Mouse (Mus musculus) hindbrain, embryonic 12.5 days (tissue): ENCODE measurements around the gene Ccr7. TPM values are rescaled to one million over a fixed set of nuclear protein-coding genes. Genes with fewer than 3 reads are reported as not detected.

Source experiments
- ATAC-seq: fragments of 200-750 bp; cut with Nextera tagmentation; 2 replicates; pipeline ENCODE4 v1.8.0; 2017; ENCODE audit warnings: moderate TSS enrichment; ENCODE audit not compliant: low FRiP score
- H3K27ac ChIP-seq: fragments of 300-500 bp; sonication (generic); 2 replicates; pipeline ENCODE4 v1.5.1; 2016; ENCODE audit warnings: mild to moderate bottlenecking
- H3K27me3 ChIP-seq: fragments of 300-500 bp; sonication (generic); 2 replicates; pipeline ENCODE4 v1.6.1; 2016; ENCODE audit warnings: mild to moderate bottlenecking
- H3K36me3 ChIP-seq: fragments of 300-500 bp; sonication (generic); 2 replicates; pipeline ENCODE4 v1.6.1; 2016; ENCODE audit warnings: mild to moderate bottlenecking
- H3K4me1 ChIP-seq: fragments of 300-500 bp; sonication (generic); 2 replicates; pipeline ENCODE4 v1.6.1; 2016
- H3K4me2 ChIP-seq: fragments of 300-500 bp; sonication (generic); replicated peaks from 2 replicates; pipeline ENCODE4 v1.6.1; 2016; ENCODE audit warnings: mild to moderate bottlenecking
- H3K4me3 ChIP-seq: fragments of 300-500 bp; sonication (generic); 2 replicates; pipeline ENCODE4 v1.5.1; 2016; ENCODE audit warnings: mild to moderate bottlenecking
- H3K9ac ChIP-seq: fragments of 300-500 bp; sonication (generic); 2 replicates; pipeline ENCODE4 v1.6.1; 2016; ENCODE audit warnings: mild to moderate bottlenecking, moderate library complexity
- H3K9me3 ChIP-seq: fragments of 300-500 bp; sonication (generic); replicated peaks from 2 replicates; pipeline ENCODE4 v1.6.1; 2016; ENCODE audit warnings: mild to moderate bottlenecking
- WGBS: fragments of 180-500 bp; shearing (Covaris S2); methylation state at CpG from one replicate; pipeline ENCODE4 v1.1.7; 2016; 5-methylcytosine and 5-hydroxymethylcytosine counted together
- polyA plus RNA-seq: library from polyadenylated mRNA; unstranded; fragments of >200 nt; fragmentation: Nextera tagmentation; extraction: Ambion mirVana; gene quantifications from 2 replicates; pipeline ENCODE4 v1.2.1, GENCODE M21; 2016

Gene Ccr7
- polyA plus RNA-seq, 1 experiment from 2014 or later = 0.25 TPM

DNA sequence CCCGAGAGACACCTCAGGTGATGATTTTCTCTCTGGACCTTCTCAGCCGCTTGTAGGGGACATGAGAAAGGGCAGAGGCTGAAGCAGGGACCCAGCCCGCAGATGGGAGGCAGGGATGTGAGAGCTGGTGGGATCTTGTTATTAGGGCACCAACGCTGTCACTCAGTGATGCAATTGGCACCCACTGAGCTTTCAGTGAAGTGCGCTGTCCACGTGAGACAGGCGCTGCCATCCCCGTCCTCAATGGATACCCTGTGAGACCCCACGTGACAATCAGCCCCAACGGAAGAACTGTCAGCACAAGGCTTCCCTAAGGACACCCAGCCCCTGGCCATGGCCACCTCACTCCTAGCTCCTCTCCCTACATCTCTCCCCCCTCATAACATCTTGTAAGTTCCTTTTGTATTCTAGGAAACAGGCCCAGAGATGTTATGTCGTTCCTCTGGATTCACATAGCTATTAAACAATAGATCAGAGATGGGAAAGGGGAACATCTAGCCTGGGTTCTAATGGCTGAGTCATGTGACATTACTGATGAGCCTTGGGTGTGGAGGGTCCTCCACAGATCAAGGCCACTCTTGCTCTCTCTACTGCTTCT, 3.4 kb downstream of the Ccr7 start:
- peaks cover 3% of the 10 kb centered on the region; the same call in 1 of the 2 replicates for H3K27me3 ChIP-seq
- H3K4me2 ChIP-seq = no peak overlapping the region
- H3K9ac ChIP-seq = no peak overlapping the region
- peaks cover 32% of the 10 kb centered on the region for H3K4me1 ChIP-seq
- H3K9me3 ChIP-seq = no peaks in the 10 kb centered on the region
- WGBS = 68% methylated on average over 11 of the region's 11 CpGs
- H3K36me3 ChIP-seq = no peaks in the 10 kb centered on the region
- H3K27ac ChIP-seq = no peak overlapping the region
- no peak for ATAC-seq
- no peak overlapping the region for H3K4me3 ChIP-seq

DNA sequence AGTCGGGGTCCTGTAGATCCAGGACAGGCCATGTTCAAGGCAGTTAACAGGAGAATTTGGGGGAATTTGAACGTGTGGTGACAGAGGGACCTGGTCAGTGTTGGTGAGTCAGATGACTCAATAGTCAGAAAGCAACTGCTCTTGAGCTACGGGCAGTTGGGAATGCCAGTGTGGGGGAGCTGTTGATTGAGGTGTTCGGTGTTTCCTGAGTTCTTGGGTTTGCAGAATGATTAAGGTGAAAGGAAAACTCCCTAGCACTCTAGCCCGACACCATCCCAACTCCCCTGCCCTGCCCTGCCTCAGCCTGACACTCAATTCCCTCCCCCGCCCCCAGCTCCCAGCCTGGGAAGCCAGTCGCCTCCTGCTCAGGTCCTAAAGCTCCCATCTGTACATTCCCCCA, 4.0 kb downstream of the Ccr7 start:
- H3K9me3 ChIP-seq = no peaks in the 10 kb centered on the region
- peaks cover 32% of the 10 kb centered on the region for H3K4me1 ChIP-seq
- 64% methylated on average over 7 of the region's 7 CpGs for WGBS
- H3K9ac ChIP-seq = no peak overlapping the region
- no peak overlapping the region for H3K4me2 ChIP-seq
- H3K36me3 ChIP-seq = no peaks in the 10 kb centered on the region
- H3K27me3 ChIP-seq = peaks cover 3% of the 10 kb centered on the region; the same call in 1 of the 2 replicates
- no peak for ATAC-seq
- H3K27ac ChIP-seq = no peak overlapping the region
- no peak overlapping the region for H3K4me3 ChIP-seq

DNA sequence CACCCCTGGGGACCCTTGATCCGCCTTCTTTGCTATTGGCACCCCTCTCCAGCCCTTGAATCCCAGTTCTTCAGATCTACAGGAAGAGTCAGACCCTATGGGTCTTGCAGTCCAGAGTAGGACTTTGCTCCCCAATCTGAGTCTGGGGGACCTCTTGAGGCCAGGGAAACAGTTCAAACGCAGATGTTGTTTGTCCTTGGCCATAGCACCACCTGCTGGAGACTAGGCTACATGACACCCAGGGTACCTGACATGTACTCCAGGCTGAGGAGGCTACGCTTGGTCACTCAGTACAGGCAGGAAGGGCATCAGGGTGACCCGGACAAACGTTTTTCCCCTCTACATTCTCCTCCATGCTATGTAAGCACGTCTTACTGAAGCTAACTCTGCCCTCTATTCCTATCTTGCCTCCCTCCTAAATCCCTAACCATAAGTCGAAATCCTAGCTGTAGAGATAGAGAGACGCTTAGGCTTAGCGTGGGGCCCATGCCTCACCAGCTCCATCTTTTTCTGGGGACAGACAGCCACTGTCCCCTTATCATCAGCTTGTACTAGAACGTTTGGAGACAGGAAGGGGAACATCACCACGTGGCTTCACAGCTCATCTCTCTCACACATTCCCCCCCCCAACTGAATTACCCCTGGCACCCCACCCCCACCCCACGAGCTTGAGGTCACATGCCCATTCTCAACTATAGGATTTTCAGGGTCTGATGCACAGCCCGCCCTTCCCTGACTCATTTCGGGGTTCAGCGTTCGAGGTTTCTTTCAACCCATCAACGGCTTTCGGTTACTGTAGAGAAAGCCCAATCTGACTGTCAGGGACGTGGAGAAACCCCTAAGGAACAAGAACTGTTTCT, 4.7 kb downstream of the Ccr7 start:
- peaks cover 32% of the 10 kb centered on the region for H3K4me1 ChIP-seq
- 54% methylated on average over 19 of the region's 19 CpGs for WGBS
- no peaks in the 10 kb centered on the region for H3K9me3 ChIP-seq
- no peak overlapping the region for H3K4me2 ChIP-seq
- peak overlapping the region; percentile 46 for H3K27ac ChIP-seq
- H3K9ac ChIP-seq = no peak overlapping the region
- H3K36me3 ChIP-seq = no peaks in the 10 kb centered on the region
- peaks cover 3% of the 10 kb centered on the region; the same call in 1 of the 2 replicates for H3K27me3 ChIP-seq
- H3K4me3 ChIP-seq = no peak overlapping the region
- ATAC-seq = peak; percentile 62; the same call in 1 of the 2 replicates

DNA sequence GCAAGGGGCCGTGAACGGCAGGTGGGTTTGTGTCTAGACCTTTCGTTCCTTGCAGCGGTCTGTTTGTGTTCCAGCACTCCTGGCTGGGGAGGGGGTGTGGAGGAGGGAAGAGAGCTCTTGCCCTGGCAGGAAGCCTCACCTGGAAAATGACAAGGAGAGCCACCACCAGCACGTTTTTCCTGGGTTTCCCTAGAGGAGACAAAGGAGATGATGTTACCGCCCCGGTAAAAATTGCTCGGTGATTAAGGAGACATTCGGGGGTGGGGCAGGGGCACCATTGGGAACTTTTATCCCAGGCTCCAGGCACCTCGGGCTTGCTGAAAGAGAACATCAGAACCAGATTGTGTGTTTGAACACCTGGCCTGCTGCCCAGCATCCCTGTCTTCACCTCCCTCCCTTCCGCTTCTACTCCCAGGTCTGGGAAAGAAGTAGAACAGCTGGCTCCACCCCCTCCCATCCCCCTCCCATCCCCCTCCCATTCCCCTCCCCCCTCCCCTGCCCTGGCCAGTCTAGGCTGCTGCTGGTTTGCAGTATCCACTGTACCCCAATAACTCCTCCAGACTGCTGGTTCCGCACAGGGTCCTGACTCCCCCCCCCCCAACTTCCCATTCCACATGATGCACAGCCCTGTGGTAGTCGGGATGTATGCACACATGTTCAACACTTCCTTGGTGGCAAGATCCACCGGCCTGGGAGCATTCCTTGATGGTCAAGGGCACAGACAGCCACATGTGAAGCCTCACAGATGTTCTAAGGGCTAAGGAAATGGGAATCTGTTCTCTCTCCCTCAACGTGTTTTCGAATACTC, 5.8 kb downstream of the Ccr7 start:
- Histone ChIP-seq H3K36me3 (no peaks in the 10 kb centered on the region), H3K9me3 (no peaks in the 10 kb centered on the region), H3K4me1 (peaks cover 34% of the 10 kb centered on the region), H3K27ac (peak overlapping the region; percentile 80), H3K27me3 (peaks cover 3% of the 10 kb centered on the region; the same call in 1 of the 2 replicates), H3K4me3 (no peak overlapping the region), H3K4me2 (0 out of 2 replicates have a peak overlapping the region, but pooled peaks have one; percentile 8), H3K9ac (peak overlapping the region; percentile 23; the same call in 1 of the 2 replicates)
- peak; percentile 57 for ATAC-seq
- 19% methylated on average over 16 of the region's 16 CpGs for WGBS

DNA sequence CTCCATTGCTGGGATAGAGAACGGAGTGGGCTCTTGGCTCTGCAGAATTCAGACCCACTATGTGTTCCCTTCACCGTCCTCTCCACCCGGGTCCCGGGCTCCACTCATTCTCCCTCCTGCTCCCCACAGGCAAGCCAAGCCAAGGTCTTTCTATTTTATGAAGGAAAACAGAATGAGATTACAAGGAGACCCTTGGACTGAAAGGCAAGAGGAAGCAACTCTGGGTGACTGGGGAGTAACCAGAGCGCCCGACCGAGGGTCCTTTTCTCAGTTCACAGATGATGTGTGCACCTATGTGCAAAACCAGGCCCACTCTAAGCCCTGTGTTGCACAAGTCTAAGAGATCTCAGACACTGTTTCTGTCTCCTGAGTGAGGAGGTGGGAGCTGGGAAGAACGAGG, 6.5 kb downstream of the Ccr7 start:
- peaks cover 39% of the 10 kb centered on the region for H3K4me1 ChIP-seq
- H3K9me3 ChIP-seq = no peaks in the 10 kb centered on the region
- 63% methylated on average over 8 of the region's 8 CpGs for WGBS
- H3K4me2 ChIP-seq = 0 out of 2 replicates have a peak overlapping the region, but pooled peaks have one; percentile 8
- H3K36me3 ChIP-seq = no peaks in the 10 kb centered on the region
- H3K4me3 ChIP-seq = no peak overlapping the region
- peaks cover 5% of the 10 kb centered on the region; the same call in 1 of the 2 replicates for H3K27me3 ChIP-seq
- peak overlapping the region; percentile 80 for H3K27ac ChIP-seq
- peak overlapping the region; percentile 23; the same call in 1 of the 2 replicates for H3K9ac ChIP-seq
- no peak for ATAC-seq

DNA sequence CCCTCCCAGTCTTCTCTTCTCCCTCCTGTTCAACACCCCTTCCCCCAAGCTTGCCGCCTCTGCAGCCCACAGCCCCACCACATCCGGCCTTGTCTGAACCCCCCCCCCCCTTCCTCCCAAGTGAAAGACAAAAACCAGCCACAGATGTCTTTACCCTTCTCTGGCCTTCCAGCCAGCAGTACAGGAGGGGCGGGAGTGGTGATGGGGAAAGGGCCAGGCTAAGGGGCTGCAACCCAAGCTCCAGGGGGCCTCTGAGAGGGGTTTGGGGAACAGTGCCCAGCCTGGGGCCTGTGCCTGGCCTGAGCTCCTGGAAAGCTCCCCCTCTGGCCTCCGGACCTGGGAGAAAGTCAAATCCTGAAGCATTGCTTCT, 7.0 kb downstream of the Ccr7 start:
- ATAC-seq = no peak
- H3K36me3 ChIP-seq = no peaks in the 10 kb centered on the region
- H3K9me3 ChIP-seq = no peaks in the 10 kb centered on the region
- peaks cover 5% of the 10 kb centered on the region; the same call in 1 of the 2 replicates for H3K27me3 ChIP-seq
- no peak overlapping the region for H3K9ac ChIP-seq
- H3K4me2 ChIP-seq = 0 out of 2 replicates have a peak overlapping the region, but pooled peaks have one; percentile 16
- H3K4me1 ChIP-seq = peaks cover 43% of the 10 kb centered on the region
- no peak overlapping the region for H3K4me3 ChIP-seq
- WGBS = 19% methylated on average over 4 of the region's 4 CpGs
- peak overlapping the region; percentile 80 for H3K27ac ChIP-seq

DNA sequence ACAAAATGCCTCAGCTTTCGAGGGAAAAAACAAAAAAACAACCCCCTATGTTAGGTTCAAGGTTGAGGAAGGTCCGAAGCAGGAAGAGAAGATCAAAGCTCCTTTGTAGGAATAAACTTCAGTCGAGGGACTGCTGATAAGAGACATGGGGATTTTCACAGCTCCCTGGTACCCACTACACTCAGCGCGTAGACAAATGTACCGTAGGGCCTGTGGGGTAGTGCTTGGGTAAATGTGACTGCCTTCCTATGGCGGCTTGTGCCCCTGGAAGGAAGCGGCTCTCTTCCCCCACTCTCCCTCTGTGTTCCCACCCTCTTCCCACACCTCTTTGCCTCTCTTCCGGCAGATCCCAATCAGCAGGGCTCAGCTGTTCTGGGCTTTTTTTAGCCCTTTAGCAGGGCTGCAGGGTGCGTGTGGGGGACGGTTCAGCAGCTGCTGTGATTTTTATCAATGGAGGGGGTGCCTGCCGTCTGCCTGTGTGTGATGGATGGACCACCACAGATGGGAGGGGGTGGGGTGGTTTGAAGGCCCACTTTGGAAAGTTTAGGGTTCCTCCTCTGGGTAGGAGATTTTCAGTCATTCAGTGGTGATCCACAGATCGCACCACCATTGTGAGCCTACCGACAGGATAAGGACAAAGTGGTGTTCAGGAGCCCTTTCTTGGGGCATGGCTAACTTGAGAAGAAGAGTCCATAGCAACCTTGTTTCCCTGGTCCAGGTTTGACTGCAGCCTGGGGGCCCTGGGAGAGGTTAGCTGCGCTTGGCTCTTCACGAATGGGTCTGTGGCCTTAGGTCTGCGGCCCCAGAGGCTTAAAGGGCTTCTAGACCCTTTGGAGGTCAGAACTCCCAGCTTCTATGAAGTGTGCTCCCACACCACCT, 7.6 kb downstream of the Ccr7 start:
- H3K4me2 ChIP-seq = 0 out of 2 replicates have a peak overlapping the region, but pooled peaks have one; percentile 16
- no peak overlapping the region for H3K9ac ChIP-seq
- 39% methylated on average over 17 of the region's 17 CpGs for WGBS
- peaks cover 49% of the 10 kb centered on the region for H3K4me1 ChIP-seq
- peak; percentile 62 for ATAC-seq
- H3K36me3 ChIP-seq = no peaks in the 10 kb centered on the region
- H3K9me3 ChIP-seq = no peaks in the 10 kb centered on the region
- peak overlapping the region; percentile 80 for H3K27ac ChIP-seq
- peaks cover 5% of the 10 kb centered on the region; the same call in 1 of the 2 replicates for H3K27me3 ChIP-seq
- no peak overlapping the region for H3K4me3 ChIP-seq

DNA sequence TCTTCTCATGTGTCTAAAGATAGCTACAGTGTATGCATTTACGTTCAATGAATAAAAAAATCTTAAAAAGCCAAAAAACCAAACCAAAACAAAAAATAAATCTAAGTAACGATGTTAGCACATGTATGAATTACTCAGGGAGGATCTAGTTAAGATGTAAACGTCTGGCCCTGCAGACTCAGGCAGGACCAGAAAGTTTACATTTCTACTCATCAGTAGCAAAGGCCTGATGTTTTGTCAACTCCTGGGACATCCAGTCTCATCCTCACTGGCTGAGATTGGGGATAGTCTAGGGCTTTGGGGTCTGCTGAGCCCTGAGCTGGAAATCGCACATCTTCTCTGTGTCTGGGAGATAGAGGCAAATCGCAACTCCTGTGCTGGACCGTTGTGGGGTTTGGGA, 8.3 kb downstream of the Ccr7 start:
- H3K9ac ChIP-seq = no peak overlapping the region
- H3K27me3 ChIP-seq = 0 out of 2 replicates have a peak, but pooled peaks cover 3% of the 10 kb centered on the region
- 85% methylated on average over 6 of the region's 6 CpGs for WGBS
- peaks cover 54% of the 10 kb centered on the region for H3K4me1 ChIP-seq
- no peak overlapping the region for H3K4me2 ChIP-seq
- H3K4me3 ChIP-seq = no peak overlapping the region
- no peaks in the 10 kb centered on the region for H3K36me3 ChIP-seq
- peak overlapping the region; percentile 80; the same call in 1 of the 2 replicates for H3K27ac ChIP-seq
- no peaks in the 10 kb centered on the region for H3K9me3 ChIP-seq
- ATAC-seq = no peak

DNA sequence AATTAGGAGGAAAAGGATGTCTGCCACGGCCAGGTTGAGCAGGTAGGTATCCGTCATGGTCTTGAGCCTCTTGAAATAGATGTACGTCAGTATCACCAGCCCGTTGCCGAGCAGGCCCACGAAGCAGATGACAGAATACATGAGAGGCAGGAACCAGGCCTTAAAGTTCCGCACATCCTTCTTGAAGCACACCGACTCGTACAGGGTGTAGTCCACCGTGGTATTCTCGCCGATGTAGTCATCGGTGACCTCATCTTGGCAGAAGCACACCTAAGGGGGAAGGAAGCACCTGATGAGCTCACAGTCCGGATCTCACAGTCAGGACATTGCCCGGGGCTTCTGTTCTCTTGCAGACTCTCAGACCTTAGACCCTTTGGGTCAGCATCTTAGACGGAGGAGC, 9.1 kb downstream of the Ccr7 start:
- no peaks in the 10 kb centered on the region for H3K36me3 ChIP-seq
- WGBS = 96% methylated on average over 16 of the region's 16 CpGs
- 0 out of 2 replicates have a peak, but pooled peaks cover 3% of the 10 kb centered on the region for H3K27me3 ChIP-seq
- H3K4me1 ChIP-seq = peaks cover 56% of the 10 kb centered on the region
- ATAC-seq = no peak
- no peak overlapping the region for H3K4me3 ChIP-seq
- H3K9ac ChIP-seq = no peak overlapping the region
- no peak overlapping the region for H3K4me2 ChIP-seq
- no peaks in the 10 kb centered on the region for H3K9me3 ChIP-seq
- no peak overlapping the region for H3K27ac ChIP-seq

DNA sequence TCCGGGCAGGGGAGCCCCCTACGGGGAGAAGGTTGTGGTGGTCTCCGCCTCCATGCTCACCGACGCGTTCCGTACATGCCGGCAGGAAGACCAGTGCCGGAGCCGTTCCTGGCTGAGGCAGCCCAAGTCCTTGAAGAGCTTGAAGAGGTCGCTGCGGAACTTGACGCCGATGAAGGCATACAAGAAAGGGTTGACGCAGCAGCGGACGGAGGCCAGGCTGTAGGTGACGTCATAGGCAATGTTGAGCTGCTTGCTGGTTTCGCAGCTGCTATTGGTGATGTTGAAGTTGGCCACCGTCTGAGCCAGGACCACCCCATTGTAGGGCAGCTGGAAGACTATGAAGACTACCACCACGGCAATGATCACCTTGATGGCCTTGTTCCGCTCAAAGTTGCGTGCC, 9.9 kb downstream of the Ccr7 start:
- WGBS = 88% methylated on average over 23 of the region's 23 CpGs
- Histone ChIP-seq H3K27me3 (0 out of 2 replicates have a peak, but pooled peaks cover 3% of the 10 kb centered on the region), H3K4me2 (no peak overlapping the region), H3K36me3 (no peaks in the 10 kb centered on the region), H3K4me1 (peaks cover 56% of the 10 kb centered on the region), H3K4me3 (no peak overlapping the region), H3K9me3 (no peaks in the 10 kb centered on the region), H3K27ac (no peak overlapping the region), H3K9ac (no peak overlapping the region)
- ATAC-seq = no peak

DNA sequence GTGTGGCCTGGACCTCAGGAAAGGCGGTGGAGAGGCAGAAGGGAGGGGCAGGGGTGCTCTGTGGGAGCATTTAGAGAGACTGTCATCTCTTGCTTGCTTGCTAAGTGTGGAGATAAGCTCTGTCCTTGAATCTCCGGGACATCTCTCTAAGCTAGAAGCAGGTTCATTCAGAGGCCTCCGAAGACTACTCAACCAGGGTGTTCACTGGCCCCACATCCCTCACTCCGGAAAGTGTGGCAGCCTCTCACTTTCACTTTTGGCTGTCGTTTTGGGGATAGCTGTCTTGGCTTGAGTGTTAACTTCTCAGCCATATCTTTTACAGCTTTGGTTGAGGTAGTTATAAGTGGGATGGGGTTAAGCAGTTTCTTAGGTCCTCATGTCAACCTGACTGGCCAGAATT, 10.4 kb downstream of the Ccr7 start:
- H3K4me2 ChIP-seq = no peak overlapping the region
- H3K27ac ChIP-seq = no peak overlapping the region; the same call in 1 of the 2 replicates
- peaks cover 52% of the 10 kb centered on the region for H3K4me1 ChIP-seq
- H3K27me3 ChIP-seq = 0 out of 2 replicates have a peak, but pooled peaks cover 3% of the 10 kb centered on the region
- H3K9me3 ChIP-seq = no peaks in the 10 kb centered on the region
- no peaks in the 10 kb centered on the region for H3K36me3 ChIP-seq
- no peak overlapping the region for H3K4me3 ChIP-seq
- ATAC-seq = no peak
- 68% methylated on average over 5 of the region's 5 CpGs for WGBS
- no peak overlapping the region for H3K9ac ChIP-seq
